Mouse (Mus musculus) myocyte (in vitro differentiated cells): Measurements from ENCODE around the gene Polr1a. TPM values are rescaled to one million over a fixed set of nuclear protein-coding genes. Genes with fewer than 3 reads are reported as not detected.

Experiments
- H3K27me3 ChIP-seq: one replicate; pipeline ENCODE4 v1.6.1; 2011; ENCODE audit not compliant: control insufficient read depth, insufficient read depth, insufficient read length
- H3K36me3 ChIP-seq: one replicate; pipeline ENCODE4 v1.6.1; 2011; ENCODE audit not compliant: control insufficient read depth, insufficient read depth
- H3K4me2 ChIP-seq: one replicate; pipeline ENCODE4 v1.6.1; 2011; ENCODE audit warnings: low read depth, control low read depth
- H3K4me3 ChIP-seq: one replicate; pipeline ENCODE4 v1.5.1; 2011; ENCODE audit warnings: mild to moderate bottlenecking, control low read depth, moderate library complexity
- H3K79me2 ChIP-seq: one replicate; pipeline ENCODE4 v1.6.1; 2011; ENCODE audit not compliant: control insufficient read depth, insufficient read depth
- H3ac ChIP-seq: one replicate; pipeline ENCODE4 v1.6.1; 2011; ENCODE audit not compliant: control insufficient read depth, insufficient read length
- CEBPB ChIP-seq: IDR thresholded peaks from 2 replicates; pipeline ENCODE4 v1.6.1; 2011; ENCODE audit warnings: mild to moderate bottlenecking, moderate library complexity; ENCODE audit not compliant: poor library complexity, insufficient read depth, severe bottlenecking
- E2F4 ChIP-seq: IDR thresholded peaks from one replicate; pipeline ENCODE4 v1.6.1; 2011; ENCODE audit warnings: mild to moderate bottlenecking, control low read depth, moderate library complexity; ENCODE audit not compliant: insufficient read depth
- MAX ChIP-seq: IDR thresholded peaks from one replicate; pipeline ENCODE4 v1.6.1; 2011; ENCODE audit warnings: low read depth, mild to moderate bottlenecking, control low read depth
- MYOD1 ChIP-seq, 3 experiments: IDR thresholded peaks; one replicate each; pipeline ENCODE4 v1.6.1; 2011; ENCODE audit warnings: control low read depth in 2 of 3, low read depth in 2 of 3, mild to moderate bottlenecking in 2 of 3, moderate library complexity in 1 of 3; ENCODE audit not compliant: insufficient read length in 2 of 3, control insufficient read depth in 1 of 3
- MYOG ChIP-seq, 3 experiments: IDR thresholded peaks; one replicate each; pipeline ENCODE4 v1.6.1; 2011; ENCODE audit warnings: control low read depth in 2 of 3, low read depth in 2 of 3, mild to moderate bottlenecking in 2 of 3; ENCODE audit not compliant: insufficient read length in 2 of 3, control insufficient read depth in 1 of 3, insufficient read depth in 1 of 3
- POLR2A ChIP-seq: IDR thresholded peaks from one replicate; pipeline ENCODE4 v1.6.1; 2011; ENCODE audit warnings: low read depth, mild to moderate bottlenecking, control low read depth, moderate library complexity; ENCODE audit not compliant: insufficient read length
- POLR2AphosphoS2 ChIP-seq: IDR thresholded peaks from one replicate; pipeline ENCODE4 v1.6.1; 2011; ENCODE audit warnings: low read depth, control low read depth; ENCODE audit not compliant: insufficient read length
- REST ChIP-seq: IDR thresholded peaks from one replicate; pipeline ENCODE4 v1.6.1; 2011; ENCODE audit warnings: mild to moderate bottlenecking, control low read depth, moderate library complexity; ENCODE audit not compliant: insufficient read depth, insufficient read length
- SRF ChIP-seq: IDR thresholded peaks from one replicate; pipeline ENCODE4 v1.6.1; 2011; ENCODE audit warnings: low read depth; ENCODE audit not compliant: control insufficient read depth, insufficient read length
- TCF12 ChIP-seq: IDR thresholded peaks from one replicate; pipeline ENCODE4 v1.6.1; 2011; ENCODE audit warnings: mild to moderate bottlenecking, control low read depth; ENCODE audit not compliant: poor library complexity, insufficient read depth, severe bottlenecking
- TCF3 ChIP-seq: IDR thresholded peaks from one replicate; pipeline ENCODE4 v1.6.1; 2011; ENCODE audit warnings: low read depth, control low read depth; ENCODE audit not compliant: insufficient read length
- USF1 ChIP-seq: IDR thresholded peaks from one replicate; pipeline ENCODE4 v1.6.1; 2011; ENCODE audit warnings: low read depth, mild to moderate bottlenecking, control low read depth, moderate library complexity
- polyA plus RNA-seq: library from polyadenylated mRNA; unstranded; fragments of >200 nt; fragmentation: generic; extraction: Trizol; gene quantifications from one replicate; pipeline ENCODE4 v1.2.1, GENCODE M21; 2012; ENCODE audit warnings: missing spikeins

The Polr1a gene
- polyA plus RNA-seq, 1 experiment, result 32.8 TPM

- no peaks in the 10 kb centered on the region for H3K79me2 ChIP-seq
- TF ChIP-seq SRF (no peak), CEBPB (no peak), POLR2AphosphoS2 (no peak), E2F4 (no peak), REST (no peak), MYOD1 (IDR thresholded peaks at IDR 0.05; ENCODE audit: control insufficient read depth in 1 of 3, insufficient read length in 2 of 3, low read depth in 2 of 3) (no peak), TCF12 (no peak), MYOG (IDR thresholded peaks at IDR 0.05; ENCODE audit: control insufficient read depth in 1 of 3, insufficient read depth in 1 of 3, insufficient read length in 2 of 3, low read depth in 2 of 3) (no peak), TCF3 (no peak), USF1 (no peak), MAX (no peak), POLR2A (no peak)
- no peak overlapping the region for H3ac ChIP-seq
- no peak overlapping the region for H3K4me3 ChIP-seq
- H3K4me2 ChIP-seq, result no peak overlapping the region
- H3K36me3 ChIP-seq, result peaks cover 38% of the 10 kb centered on the region
- H3K27me3 ChIP-seq, result no peaks in the 10 kb centered on the region
These were observed 26.9 kb downstream of the Polr1a start for GRCm38 (mm10) chr6:71935737-71936136.

- Histone ChIP-seq H3K27me3 (no peaks in the 10 kb centered on the region), H3K79me2 (no peaks in the 10 kb centered on the region), H3K36me3 (peaks cover 28% of the 10 kb centered on the region), H3K4me3 (no peak overlapping the region), H3K4me2 (no peak overlapping the region), H3ac (no peak overlapping the region)
- TF ChIP-seq E2F4 (no peak), MYOD1 (IDR thresholded peaks at IDR 0.05; ENCODE audit: control insufficient read depth in 1 of 3, insufficient read length in 2 of 3, low read depth in 2 of 3) (no peak), CEBPB (no peak)
These were observed 32.1 kb downstream of the Polr1a start for GRCm38 (mm10) chr6:71940912-71941311.

DNA sequence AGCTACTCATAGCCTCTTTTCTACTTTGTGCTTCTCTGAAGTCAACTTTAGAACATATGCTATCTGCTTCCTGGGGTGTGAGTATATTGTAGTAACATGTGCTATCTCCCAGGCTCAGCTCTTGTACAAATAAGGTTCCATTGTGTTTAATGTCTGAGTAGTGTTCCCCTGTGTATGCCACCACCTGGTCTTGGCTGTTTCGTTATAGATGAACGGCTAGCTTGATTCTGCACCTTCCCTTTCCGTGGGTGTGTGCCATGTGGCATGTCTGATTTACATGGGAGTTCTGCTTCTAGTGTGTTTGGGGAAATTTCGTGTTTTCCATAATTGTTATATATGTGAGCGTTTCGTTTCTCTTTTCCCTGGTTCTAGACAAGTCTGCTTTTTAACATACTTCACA, 36.2 kb downstream of the Polr1a start:
- H3K4me3 ChIP-seq, result no peak overlapping the region
- no peak overlapping the region for H3ac ChIP-seq
- H3K4me2 ChIP-seq, result no peak overlapping the region
- peaks cover 29% of the 10 kb centered on the region for H3K36me3 ChIP-seq
- TF ChIP-seq CEBPB (no peak), TCF3 (no peak), POLR2AphosphoS2 (no peak), MYOD1 (IDR thresholded peaks at IDR 0.05; ENCODE audit: control insufficient read depth in 1 of 3, insufficient read length in 2 of 3, low read depth in 2 of 3) (no peak), TCF12 (no peak), MYOG (IDR thresholded peaks at IDR 0.05; ENCODE audit: control insufficient read depth in 1 of 3, insufficient read depth in 1 of 3, insufficient read length in 2 of 3, low read depth in 2 of 3) (no peak), E2F4 (no peak), POLR2A (no peak), MAX (no peak), SRF (no peak), USF1 (no peak), REST (no peak)
- H3K79me2 ChIP-seq, result no peaks in the 10 kb centered on the region
- no peaks in the 10 kb centered on the region for H3K27me3 ChIP-seq

- Histone ChIP-seq H3ac (no peak overlapping the region), H3K36me3 (peaks cover 33% of the 10 kb centered on the region), H3K27me3 (no peaks in the 10 kb centered on the region), H3K79me2 (no peaks in the 10 kb centered on the region), H3K4me2 (no peak overlapping the region), H3K4me3 (no peak overlapping the region)
- TF ChIP-seq MAX, result no peak
- no peak for TF ChIP-seq TCF12
- no peak for TF ChIP-seq CEBPB
- no peak for TF ChIP-seq POLR2AphosphoS2
- TF ChIP-seq POLR2A, result no peak
- TF ChIP-seq USF1, result no peak
- TF ChIP-seq REST, result no peak
- no peak for TF ChIP-seq E2F4
- no peak for TF ChIP-seq SRF
- TF ChIP-seq MYOG (IDR thresholded peaks at IDR 0.05; ENCODE audit: control insufficient read depth in 1 of 3, insufficient read depth in 1 of 3, insufficient read length in 2 of 3, low read depth in 2 of 3), result no peak
- no peak for TF ChIP-seq TCF3
- no peak for TF ChIP-seq MYOD1 (IDR thresholded peaks at IDR 0.05; ENCODE audit: control insufficient read depth in 1 of 3, insufficient read length in 2 of 3, low read depth in 2 of 3)
These were observed 37.3 kb downstream of the Polr1a start for GRCm38 (mm10) chr6:71946121-71946520.

DNA sequence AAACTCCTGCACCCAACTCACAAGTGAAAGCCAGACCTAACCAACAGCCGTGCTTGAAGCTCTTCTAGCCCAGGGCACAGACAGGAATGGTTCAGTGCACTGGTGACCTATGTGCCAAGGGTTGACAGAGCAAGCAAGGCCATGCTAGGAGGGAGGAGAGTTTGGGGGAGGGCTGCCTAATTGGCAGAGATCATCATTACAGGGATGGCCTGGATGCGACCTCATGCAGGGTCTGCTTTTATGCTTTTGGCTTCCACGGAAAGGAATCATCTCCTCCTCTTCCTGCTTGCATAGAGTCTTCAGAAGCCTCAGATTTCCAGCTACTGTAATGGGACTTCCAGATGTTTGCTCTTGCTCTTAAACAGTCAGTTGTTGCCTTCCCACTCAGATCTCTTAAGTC, 40.9 kb downstream of the Polr1a start:
- TF ChIP-seq MAX, result no peak
- no peak for TF ChIP-seq POLR2AphosphoS2
- TF ChIP-seq SRF, result no peak
- no peak for TF ChIP-seq TCF3
- no peak for TF ChIP-seq USF1
- no peak for TF ChIP-seq MYOD1 (IDR thresholded peaks at IDR 0.05; ENCODE audit: control insufficient read depth in 1 of 3, insufficient read length in 2 of 3, low read depth in 2 of 3)
- no peak for TF ChIP-seq POLR2A
- no peak for TF ChIP-seq E2F4
- no peak for TF ChIP-seq MYOG (IDR thresholded peaks at IDR 0.05; ENCODE audit: control insufficient read depth in 1 of 3, insufficient read depth in 1 of 3, insufficient read length in 2 of 3, low read depth in 2 of 3)
- TF ChIP-seq REST, result no peak
- TF ChIP-seq TCF12, result no peak
- TF ChIP-seq CEBPB, result no peak
- Histone ChIP-seq H3ac (no peak overlapping the region), H3K4me3 (no peak overlapping the region), H3K27me3 (no peaks in the 10 kb centered on the region), H3K79me2 (no peaks in the 10 kb centered on the region), H3K36me3 (peaks cover 26% of the 10 kb centered on the region), H3K4me2 (no peak overlapping the region)
